Mouse (Mus musculus): ENCODE data around the gene Chsy1.

Gene Chsy1

GRCm38 (mm10) chr7:66108961-66109854 is at the start of gene Chsy1:
Chsy1 (plus strand) TSS chr7:66109515.
- peak; percentile 81 to 85 for DNase-seq (ENCODE audit: low read depth in 2 of 2, low spot score in 2 of 2)

DNA sequence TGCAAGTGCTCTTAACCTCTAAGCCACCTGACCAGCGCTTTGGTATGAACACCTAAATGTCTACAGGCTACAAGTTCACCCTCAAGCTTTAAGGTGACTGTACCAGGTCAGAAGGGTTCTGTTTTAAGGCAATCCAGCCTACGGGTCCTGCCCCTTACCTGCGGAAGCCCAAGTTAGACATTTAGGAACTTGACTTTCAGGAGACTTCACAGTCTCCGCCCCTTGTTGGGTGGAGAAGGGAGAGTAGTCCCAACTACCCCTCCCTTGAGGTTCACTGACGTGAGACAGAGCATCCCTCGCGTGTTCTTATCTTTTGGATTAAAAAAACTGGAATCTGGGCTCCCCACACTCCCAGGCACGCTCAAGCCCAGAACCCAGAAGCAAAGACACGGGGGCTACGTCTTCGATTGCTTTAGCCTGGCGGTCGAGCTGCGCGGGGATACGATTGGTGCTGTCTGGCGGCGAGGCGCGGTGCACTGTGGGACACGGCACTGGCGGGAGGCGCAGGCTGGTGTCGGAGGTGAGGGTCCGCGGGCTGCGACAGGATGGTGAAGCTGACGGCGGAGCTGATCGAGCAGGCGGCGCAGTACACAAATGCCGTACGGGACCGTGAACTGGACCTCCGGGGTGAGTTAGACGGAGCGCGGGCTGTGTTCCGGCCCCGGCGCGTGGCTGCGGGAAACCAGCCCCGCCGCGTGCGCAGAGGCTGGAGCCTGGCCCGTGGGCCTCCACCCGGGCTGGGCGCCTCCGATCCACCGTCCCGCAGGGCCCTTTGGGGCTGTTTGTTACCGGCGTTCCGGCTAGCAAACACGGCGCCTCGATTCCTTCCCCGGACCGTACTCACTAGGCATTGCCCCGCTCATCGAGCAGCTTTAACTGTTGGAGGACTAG is 49.0 kb upstream of the Chsy1 start:
- DNase-seq (ENCODE audit: low read depth in 2 of 2, low spot score in 2 of 2), result peak; percentile 74 to 85

- DNase-seq (ENCODE audit: low read depth in 2 of 2, low spot score in 2 of 2), result no peak
Observed at GRCm38 (mm10) chr7:66061057-66061456, 48.3 kb upstream of the Chsy1 start.

- no peak for DNase-seq (ENCODE audit: low read depth in 2 of 2, low spot score in 2 of 2)
Observed at GRCm38 (mm10) chr7:66076411-66076810, 32.9 kb upstream of the Chsy1 start.

GRCm38 (mm10) chr7:66079364-66080230 is 29.7 kb upstream of the Chsy1 start, which contains the start of gene Selenos:
Selenos (plus strand) TSS chr7:66079649.
- DNase-seq (ENCODE audit: low read depth in 2 of 2, low spot score in 2 of 2), result peak; percentile 94 to 95

DNA sequence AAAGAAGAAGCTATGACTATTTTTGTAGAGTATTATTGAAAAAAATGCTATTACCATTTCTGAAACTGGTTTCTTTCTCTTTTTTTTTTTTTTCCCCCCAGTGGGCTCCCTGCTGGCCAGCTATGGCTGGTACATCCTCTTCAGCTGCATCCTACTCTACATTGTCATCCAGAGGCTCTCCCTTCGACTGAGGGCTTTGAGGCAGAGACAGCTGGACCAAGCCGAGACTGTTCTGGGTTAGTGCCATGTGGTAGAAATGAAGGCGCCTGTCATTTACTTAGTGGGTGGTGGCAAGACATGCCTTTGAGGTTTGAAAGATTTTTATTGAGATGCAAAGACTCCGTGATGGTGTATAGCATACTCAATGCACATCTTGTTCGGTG is 29.1 kb upstream of the Chsy1 start:
- DNase-seq (ENCODE audit: low read depth in 2 of 2, low spot score in 2 of 2), result no peak

GRCm38 (mm10) chr7:66083757-66084156 is 25.6 kb upstream of the Chsy1 start:
- no peak for DNase-seq (ENCODE audit: low read depth in 2 of 2, low spot score in 2 of 2)

DNA sequence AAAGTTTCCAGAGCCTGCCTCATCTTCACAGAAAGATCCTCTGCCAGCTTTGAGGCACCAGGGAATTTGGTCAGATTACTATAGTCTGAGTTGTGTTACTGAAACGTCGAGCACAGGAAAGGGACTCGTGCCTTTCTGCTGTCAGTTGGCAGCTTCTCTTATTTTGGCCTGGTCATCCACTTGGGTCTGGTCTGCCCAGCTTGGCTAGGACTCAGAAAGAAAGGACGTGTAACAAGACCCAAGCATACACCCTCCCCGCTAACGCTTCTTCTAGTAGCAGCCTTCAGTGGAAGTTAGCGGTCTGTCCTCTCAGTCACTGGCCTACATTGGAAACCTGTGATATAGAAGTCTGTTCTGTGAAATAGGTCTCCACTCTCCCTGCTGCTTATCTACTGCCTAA is 24.8 kb upstream of the Chsy1 start:
- no peak for DNase-seq (ENCODE audit: low read depth in 2 of 2, low spot score in 2 of 2)

DNA sequence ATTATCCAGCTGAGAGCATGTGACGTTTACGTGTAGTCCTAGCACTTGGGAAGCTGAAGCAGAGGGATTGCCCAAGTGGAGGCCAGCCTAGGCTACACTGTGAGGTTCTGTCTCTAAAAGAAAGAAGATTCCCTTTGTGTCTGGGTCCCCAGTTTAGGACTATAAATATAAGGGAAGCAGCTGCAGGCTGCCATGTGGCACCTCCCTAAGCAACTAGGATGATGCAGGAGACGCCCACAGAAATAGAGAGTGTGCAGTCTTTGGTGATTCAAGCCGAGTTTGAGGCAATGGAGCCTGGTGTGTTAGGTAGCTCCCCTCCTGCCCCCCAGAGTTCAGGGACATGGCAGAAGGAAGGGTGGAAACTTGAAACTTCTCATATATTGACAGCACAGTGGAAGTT is 21.7 kb upstream of the Chsy1 start:
- no peak for DNase-seq (ENCODE audit: low read depth in 2 of 2, low spot score in 2 of 2)

DNA sequence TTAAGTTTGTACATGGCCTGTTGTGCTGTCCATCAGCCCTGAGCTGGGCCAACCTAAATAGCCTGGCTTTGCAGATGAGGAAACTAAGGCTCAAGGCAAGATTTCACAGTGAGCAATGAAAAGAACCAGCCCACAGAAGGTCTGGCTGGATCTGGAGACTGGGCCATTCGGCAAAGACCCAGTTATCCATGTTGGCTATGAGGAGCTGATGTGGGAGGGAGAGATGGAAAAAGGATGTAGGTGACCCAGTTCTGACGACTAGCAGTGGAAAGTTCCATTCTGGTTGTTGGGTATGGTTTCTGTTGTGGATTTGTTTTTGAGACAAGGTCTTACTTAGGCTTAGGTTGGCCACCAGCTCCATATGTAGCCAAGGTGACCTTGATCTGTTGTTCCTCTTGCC is 21.2 kb upstream of the Chsy1 start:
- DNase-seq (ENCODE audit: low read depth in 2 of 2, low spot score in 2 of 2), result no peak

GRCm38 (mm10) chr7:66090676-66091190 is 18.6 kb upstream of the Chsy1 start:
- DNase-seq (ENCODE audit: low read depth in 2 of 2, low spot score in 2 of 2), result no peak

GRCm38 (mm10) chr7:66091553-66091952 is 17.8 kb upstream of the Chsy1 start:
- no peak for DNase-seq (ENCODE audit: low read depth in 2 of 2, low spot score in 2 of 2)

- DNase-seq (ENCODE audit: low read depth in 2 of 2, low spot score in 2 of 2), result no peak
Observed at GRCm38 (mm10) chr7:66092656-66093055, 16.7 kb upstream of the Chsy1 start.

- no peak for DNase-seq (ENCODE audit: low read depth in 2 of 2, low spot score in 2 of 2)
Observed at GRCm38 (mm10) chr7:66094141-66094540, 15.2 kb upstream of the Chsy1 start.

GRCm38 (mm10) chr7:66098803-66099202 is 10.5 kb upstream of the Chsy1 start:
- DNase-seq (ENCODE audit: low read depth in 2 of 2, low spot score in 2 of 2), result no peak

DNA sequence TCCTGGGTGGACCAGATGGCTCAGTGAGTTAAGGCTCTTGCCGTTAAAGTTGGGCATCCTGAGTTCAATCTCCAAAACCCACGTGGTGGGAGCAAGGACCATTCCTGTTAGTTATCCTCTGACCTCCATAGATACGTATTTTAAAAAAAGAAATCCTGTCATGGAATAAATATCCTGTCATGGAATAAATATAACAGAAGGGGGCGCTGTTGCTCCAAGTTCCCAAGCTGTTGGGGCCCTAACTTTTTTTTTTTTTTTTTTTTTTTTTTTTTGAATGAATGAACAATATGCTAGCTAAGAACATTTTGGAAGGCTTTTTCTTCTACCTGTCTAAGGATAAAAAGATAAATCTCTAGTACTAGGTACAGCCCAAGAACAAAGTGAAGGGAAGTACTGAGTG is 7.4 kb upstream of the Chsy1 start:
- peak; percentile 19 to 52 for DNase-seq (ENCODE audit: low read depth in 2 of 2, low spot score in 2 of 2)

GRCm38 (mm10) chr7:66104531-66104930 is 4.8 kb upstream of the Chsy1 start:
- no peak for DNase-seq (ENCODE audit: low read depth in 2 of 2, low spot score in 2 of 2)

DNA sequence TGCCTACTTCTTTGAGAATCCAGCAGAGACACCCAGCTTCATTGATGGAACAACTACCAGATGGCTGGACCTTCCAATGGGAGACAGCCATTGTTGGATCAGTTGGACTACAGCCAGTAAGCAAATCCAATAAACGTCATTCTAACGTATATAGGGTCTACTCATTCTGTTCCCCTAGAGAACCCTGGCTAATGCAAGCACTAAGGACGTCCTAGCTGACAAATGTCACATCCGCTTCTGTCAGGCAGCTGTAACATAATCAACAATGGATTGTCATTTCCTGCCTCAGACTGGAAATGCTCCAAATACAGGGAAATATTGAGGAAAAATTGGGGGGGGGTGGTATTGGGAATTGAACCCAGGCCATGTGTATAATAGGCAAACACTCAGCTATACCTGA is 3.5 kb upstream of the Chsy1 start:
- no peak for DNase-seq (ENCODE audit: low read depth in 2 of 2, low spot score in 2 of 2)

DNA sequence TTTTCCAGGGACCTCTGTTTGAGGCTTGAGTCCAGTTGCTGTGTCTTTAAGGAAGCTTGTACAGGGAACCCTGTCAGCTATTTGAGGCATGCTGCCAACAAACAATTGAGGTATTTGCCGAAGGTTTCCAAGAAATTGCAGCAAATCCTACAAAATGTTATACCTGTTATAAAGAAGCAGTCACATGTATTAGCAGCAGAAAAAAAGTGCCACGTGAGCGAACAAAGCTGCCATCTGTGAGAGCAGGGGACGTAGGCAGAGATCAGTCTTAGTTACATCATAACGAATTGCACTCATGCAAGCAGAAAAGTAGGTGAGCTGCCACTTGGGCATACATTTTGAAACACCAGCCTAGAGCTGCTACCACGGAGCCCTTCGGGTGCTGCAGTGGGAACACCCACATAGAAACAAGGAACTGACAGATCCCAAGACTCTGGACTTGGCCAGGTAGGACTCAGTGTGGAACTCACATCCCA is 2.7 kb upstream of the Chsy1 start:
- DNase-seq (ENCODE audit: low read depth in 2 of 2, low spot score in 2 of 2), result no peak

- no peak for DNase-seq (ENCODE audit: low read depth in 2 of 2, low spot score in 2 of 2)
Observed at GRCm38 (mm10) chr7:66107206-66107605, 2.1 kb upstream of the Chsy1 start.

DNA sequence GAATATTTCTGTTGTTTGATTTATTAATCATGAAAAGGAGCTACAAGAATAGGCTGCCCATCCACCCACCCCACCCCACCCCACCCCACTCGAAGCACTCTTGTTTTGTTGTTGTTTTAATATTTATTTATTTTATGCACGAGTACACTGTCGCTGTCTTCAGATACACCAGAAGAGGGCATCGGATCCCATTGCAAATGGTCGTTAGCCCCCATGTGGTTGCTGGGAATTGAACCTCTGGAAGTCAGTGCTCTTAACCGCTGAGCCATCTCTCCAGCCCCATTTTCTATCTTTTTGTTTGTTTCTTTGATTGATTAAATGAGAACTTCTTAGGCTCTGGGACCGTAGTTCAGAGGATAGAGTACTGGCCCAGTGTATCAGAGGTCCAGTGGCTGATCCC is 1.4 kb upstream of the Chsy1 start:
- no peak for DNase-seq (ENCODE audit: low read depth in 2 of 2, low spot score in 2 of 2)
